Mouse (Mus musculus) layer of hippocampus, postnatal 36 days (tissue): ENCODE data around the gene Abcc4. TPM values are rescaled to one million over a fixed set of nuclear protein-coding genes. Genes with fewer than 3 reads are reported as not detected.
A peak's percentile ranks its signal among the peaks of the same experiment; 100 is the strongest.

Source experiments
- DNase-seq, 2 experiments: peaks; one replicate each; pipeline ENCODE4 v3.0.0; 2022
- total RNA-seq, 2 experiments: library from RNA; stranded (reverse); gene quantifications; 2 replicates each; pipeline ENCODE4 v1.2.3; 2021

The Abcc4 gene
- total RNA-seq: 10 to 100 TPM in 1 of 2 experiments, 1 to 10 TPM in 1; 8.2 to 10.4 TPM

DNA sequence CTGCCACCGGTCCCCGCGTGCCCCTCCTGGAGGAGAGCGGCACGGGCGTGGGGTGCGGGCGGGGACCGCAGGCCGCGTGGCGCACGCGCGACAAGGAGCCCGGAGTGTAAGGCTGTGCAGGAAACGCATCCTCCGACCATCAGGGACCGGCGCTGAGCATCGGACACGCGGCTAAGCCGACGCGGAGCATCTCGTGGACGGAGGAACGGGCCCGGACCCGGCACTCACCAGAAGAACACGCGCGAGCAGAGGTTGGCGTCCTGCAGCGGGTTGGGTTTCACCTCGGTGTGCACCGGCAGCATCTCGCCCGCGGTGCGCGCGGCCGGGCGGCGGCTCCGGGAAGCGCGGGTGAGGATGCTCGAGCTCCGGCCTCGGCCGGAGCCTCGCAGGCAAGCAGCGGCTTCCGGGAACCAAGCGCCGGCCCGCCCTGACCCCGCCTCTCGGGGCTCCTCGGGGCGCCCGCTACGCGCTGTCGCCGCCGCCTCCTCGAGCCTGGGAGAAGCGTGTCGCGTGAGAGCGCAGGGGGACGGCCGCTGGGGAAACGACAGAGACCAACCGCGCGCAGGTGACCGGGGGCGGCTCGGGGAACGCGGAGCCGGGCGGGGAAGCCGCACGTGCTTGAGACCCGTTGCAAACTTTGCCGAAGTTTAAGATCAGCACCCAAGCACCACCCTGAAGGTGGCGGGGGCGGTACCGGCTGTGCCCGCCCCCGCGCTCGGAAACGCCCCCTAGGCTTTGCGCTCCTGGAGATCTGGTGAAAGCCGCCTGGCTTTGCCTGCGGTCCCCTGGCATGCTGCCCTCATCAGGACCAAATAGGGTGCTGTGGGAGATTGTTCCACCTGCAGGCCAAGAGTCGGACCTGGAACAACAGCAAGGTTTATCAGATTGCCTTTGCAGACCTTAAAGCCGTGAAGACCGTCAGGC lies at the start of gene Abcc4:
Gene Abcc4, minus strand, starts transcription at position 412 of the 924 bp plus-strand sequence.
- DNase-seq: peak; percentile 62 to 64

GRCm38 (mm10) chr14:118751193-118751753 lies 45.3 kb upstream of the Abcc4 start:
- no peak for DNase-seq

DNA sequence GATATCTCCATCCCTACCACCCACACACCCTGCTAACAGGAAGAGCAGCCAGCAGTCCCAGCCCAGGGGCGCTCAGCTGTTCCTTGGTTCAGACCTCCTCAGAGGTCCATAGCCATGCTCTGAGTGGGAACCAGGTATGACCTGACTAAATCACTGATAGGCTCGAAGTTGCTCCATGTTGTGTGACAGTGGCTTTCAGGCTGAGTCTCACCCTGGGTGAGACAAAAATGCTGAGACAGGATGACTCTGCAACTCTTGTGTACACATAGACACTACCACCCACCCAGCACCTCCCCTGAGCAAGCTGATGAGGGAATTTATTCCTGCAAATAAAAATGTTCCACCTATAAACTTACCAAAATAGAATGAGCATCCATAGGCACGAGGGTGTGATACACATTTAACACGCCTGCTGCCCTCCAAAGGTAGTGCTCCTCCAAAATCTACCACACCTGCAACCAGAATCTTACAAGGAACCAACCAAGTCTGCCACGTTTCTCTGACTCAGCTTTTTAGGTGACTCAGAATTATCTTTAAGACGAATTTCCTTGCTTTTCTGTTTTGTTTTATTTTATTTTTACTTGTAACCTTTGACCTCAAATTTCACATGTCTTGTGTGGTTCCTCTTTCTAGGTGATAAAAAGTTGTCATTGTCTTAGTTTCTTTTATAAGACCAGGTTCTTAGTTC lies 44.6 kb upstream of the Abcc4 start:
- DNase-seq: no peak

- no peak for DNase-seq
Measured at GRCm38 (mm10) chr14:118749715-118750114, 43.7 kb upstream of the Abcc4 start.

DNA sequence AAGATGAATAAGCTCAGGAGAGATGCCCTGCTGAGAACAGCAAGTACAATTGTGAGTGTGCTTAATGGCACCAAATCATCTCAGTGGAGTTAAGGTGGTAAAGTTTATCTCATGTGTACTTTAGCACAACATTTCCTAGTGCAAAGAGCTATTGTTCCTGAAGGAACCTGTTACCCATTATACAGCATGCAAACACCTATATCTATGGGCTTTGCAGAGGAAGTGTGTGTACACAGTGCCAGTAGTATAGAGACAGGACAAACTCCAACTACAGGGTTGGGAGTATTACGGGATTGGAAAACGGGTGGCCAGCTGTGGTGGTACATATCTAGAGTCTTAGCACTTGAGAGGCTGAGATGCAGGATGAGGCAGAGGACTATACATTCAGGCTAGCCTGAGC lies 43.0 kb upstream of the Abcc4 start:
- no peak for DNase-seq

DNA sequence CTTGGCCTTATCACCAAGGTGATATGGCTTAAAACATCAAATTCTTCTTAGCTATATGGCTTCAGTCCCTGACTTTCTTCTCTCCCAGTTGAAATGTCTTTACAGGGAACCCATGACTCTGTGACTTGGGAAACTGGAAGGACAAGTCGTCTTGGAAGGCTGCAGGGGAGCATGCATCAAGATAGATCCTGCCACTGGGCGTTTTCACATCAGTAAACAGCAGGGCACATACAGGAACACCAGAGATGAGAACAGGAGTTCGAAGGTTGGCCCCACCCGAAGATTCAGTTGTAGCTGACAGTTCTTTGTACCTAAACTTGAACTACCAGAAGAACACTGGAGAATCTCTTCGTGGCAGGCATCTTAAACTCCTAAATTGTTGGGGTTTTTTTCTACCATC lies 36.8 kb upstream of the Abcc4 start:
- DNase-seq: no peak

- no peak for DNase-seq
Measured at GRCm38 (mm10) chr14:118741780-118742179, 35.8 kb upstream of the Abcc4 start.

GRCm38 (mm10) chr14:118737251-118737888 lies 31.4 kb upstream of the Abcc4 start:
- DNase-seq: no peak

- no peak for DNase-seq
Measured at GRCm38 (mm10) chr14:118735114-118735513, 29.1 kb upstream of the Abcc4 start.

- DNase-seq: no peak
Measured at GRCm38 (mm10) chr14:118733146-118733545, 27.1 kb upstream of the Abcc4 start.

DNA sequence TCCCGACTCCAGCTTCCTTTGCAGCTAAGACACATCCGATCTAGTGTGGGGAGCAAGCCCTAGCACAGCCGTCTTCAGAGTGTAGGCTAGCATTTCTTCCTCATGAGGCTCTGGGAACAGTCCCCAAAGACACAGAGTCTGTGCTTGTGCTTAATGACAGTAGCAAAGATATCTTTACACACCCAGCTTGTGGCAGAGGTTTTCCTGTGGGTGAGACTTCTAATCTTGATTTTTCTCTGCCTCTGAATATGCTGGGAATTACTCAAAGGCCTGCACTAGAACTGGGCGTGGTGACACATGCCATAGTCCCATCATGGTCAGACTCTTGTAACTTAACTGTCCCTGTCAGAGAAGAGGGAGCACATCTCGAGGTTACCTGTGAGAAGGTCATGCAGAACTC lies 24.6 kb upstream of the Abcc4 start:
- no peak for DNase-seq

- no peak for DNase-seq
Measured at GRCm38 (mm10) chr14:118725467-118725866, 19.4 kb upstream of the Abcc4 start.

GRCm38 (mm10) chr14:118723920-118724693 lies 18.1 kb upstream of the Abcc4 start:
- DNase-seq: no peak

- DNase-seq: no peak
Measured at GRCm38 (mm10) chr14:118719566-118720174, 13.7 kb upstream of the Abcc4 start.

- DNase-seq: no peak
Measured at GRCm38 (mm10) chr14:118718576-118718975, 12.6 kb upstream of the Abcc4 start.

DNA sequence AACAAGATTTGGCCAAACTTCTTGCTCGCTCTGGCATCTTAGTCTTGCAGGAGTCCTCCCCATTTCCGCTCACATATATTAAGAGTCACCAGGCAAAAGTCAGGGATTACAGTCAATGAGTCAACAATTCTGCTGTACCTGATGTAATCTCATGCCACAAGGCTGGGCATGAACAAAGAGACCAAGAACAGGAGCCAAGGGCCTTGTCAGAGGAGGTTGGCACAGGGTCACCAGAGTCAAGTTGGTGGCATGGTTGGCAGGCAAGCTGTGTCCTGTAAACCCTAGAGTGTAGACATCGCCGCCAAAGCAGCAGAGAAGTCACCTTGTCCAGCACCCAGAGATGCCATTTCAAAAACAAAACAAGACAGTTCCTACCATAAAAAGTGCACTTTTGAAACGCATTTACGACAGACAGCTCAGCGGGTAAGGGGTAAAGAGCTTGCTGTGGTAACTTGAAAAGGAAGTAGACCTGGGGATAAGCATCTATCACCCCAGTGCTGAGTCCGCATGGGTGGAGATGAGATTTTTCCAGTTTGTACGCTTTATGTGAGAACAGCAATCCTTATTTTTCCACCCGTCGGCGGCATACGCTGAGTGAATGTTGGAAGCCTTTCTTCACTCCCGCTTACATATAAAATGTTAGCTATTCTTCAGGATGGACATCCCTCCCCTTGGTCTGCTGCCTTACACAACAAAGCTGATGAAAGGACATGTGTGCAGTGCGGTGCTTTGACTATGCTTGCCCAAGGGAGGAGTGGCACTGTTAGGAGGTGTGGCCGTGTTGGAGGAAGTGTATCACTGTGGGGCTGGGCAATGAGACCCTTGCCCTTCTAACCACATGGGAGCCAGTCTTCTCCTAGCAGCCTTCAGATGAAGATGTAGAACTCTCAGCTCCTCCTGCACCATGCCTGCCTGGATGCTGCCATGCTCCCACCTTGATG lies 10.6 kb upstream of the Abcc4 start:
- DNase-seq: no peak

DNA sequence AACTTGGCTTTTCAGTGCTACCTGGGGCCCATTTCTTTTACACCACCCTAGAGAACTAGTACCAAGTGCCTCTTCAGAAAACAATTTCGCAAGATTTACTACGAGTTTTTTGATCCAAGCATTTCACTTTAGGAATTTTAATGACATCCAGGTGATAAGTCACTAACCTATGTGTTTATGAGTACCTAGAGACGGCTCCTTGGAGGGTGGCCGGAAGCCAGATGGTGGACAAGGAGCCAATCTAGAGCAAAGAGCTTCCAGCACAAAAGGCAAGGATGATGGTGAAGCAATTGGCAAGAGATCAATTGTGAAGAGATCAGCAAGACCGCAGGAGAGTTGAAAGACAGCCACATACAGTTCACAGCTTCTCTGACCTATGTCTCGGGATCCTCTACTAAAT lies 8.7 kb upstream of the Abcc4 start:
- DNase-seq: no peak

- no peak for DNase-seq
Measured at GRCm38 (mm10) chr14:118714320-118714719, 8.3 kb upstream of the Abcc4 start.

GRCm38 (mm10) chr14:118713869-118714268 lies 7.8 kb upstream of the Abcc4 start:
- DNase-seq: no peak

DNA sequence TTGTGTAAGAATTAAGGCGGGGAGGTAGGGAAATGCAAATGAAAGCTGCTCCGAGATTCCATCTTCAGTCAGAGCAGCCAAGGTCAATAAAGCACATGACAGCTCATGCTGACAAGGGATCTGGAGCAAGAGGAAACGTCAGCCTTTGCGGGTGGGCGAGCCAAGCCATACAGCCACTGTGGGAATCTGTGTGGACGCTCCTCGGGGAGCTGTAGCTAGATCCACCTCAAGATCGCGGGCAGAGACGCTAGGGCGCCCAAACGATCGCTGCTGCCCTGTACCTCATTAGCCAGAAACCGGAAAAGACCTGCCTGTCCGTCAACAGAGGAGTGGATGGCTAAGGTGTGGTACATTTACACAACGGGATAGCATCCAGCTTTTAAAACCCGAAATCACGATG lies 7.4 kb upstream of the Abcc4 start:
- no peak for DNase-seq
